Mouse (Mus musculus) layer of hippocampus, adult 18-20 months (tissue): ENCODE results near the gene Lpo. TPM values are rescaled to one million over a fixed set of nuclear protein-coding genes. Genes with fewer than 3 reads are reported as not detected.

ENCODE experiments used
- DNase-seq, 2 experiments: peaks; one replicate each; pipeline ENCODE4 v3.0.0; 2022; ENCODE audit warnings: low spot score in 2 of 2
- microRNA-seq, 2 experiments: library from miRNA; unstranded; fragments of <30 nt; microRNA quantifications; one replicate each; pipeline ENCODE4 v1.2.0; 2021
- total RNA-seq, 2 experiments: library from RNA; stranded (reverse); gene quantifications; 2 replicates each; pipeline ENCODE4 v1.2.3; 2021

The Lpo gene
- total RNA-seq, 2 experiments from 2014 or later: 0.15 to 0.37 TPM

GRCm38 (mm10) chr11:87758957-87759608 is 69.0 kb downstream of the Lpo start:
- no peak for DNase-seq

DNA sequence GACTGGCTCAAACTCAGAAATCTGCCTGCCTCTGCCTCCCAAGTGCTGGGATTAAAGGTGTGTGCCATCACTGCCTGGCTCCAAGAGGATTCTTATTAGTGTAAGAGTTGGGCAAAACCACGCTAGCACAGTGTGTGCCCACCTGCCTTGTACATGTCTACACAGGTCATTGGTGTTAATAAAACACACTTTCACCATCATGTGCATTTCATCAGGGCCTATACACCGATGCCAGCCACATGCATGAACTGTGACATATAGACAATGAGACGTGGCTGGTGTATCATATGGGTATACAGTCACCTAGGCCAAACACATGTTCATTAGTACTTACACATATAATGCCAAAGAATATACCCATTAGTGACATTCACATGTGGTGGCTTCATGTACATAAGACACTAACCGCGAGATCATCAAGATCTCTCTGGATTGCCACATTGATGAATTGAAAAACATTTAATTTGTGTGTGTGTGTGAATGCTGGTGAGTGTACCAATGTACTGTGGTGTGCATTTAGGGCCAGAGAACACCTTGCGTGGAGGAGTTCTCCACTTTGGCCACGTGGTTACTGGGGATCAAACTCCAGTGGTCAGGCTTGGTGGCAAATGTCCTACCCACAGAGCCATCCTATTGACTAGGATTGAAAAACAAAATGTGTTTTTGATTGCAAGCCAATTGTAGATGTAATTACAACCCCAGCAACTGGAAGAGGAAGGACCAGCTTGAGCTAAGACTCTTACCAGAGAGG is 69.8 kb downstream of the Lpo start:
- DNase-seq: no peak

DNA sequence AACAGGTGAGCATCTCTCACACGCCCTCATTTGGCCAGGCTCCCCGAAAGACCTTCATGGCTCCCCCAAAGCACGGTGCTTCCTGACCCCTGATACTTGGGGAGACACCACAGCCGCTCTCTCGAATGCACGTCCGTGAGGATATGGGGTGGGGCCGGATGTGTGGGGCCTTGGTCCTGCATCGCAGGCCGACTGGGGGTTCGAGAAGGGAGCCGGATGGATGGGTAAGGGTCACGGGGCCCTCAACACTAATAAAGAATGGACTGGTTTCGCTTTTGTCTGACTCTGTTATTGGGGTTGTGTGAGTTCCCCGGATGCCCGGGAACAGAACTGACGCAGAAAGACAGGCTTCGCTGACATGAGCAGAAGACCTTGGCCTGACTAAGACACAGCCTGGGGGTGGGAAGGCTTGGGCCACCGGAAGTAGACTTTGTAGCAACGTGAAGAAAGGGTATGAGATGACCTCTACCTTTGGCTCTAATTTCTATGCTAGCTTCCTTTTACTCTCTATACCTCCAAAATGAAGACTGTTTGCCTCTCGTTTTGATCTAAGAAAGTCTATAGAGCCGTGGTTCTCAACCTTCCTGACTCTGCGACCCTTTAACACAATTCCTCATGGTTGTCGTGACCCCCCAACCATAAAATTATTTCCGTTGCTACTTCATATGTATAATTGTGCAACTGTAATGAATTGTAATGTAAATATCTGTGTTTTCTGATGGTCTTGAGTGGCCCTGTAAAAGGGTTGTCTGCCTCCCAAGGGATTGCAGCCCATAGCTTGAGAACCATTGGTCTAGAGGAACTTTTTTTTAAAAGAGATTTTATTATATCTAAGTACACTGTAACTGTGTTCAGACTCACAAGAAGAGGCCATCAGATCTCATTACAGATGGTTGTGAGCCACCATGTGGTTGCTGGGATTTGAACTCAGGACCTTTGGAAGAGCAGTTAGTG is 70.8 kb downstream of the Lpo start:
- no peak for DNase-seq

Small RNA genes within 50 kb of the gene (microRNA-seq; reads per million reads assigned to microRNA genes)
- gene Mir142: 0 reads per million in 2 experiments
- gene Mir142b: 0 reads per million in 2 experiments

Other genes with a start within 250 kb of the Lpo start
- gene Mtmr4, start 236.1 kb downstream of the Lpo start, total RNA-seq: 10 to 100 TPM; 91.7 to 96.4 TPM
- gene Hsf5, start 211.1 kb downstream of the Lpo start, total RNA-seq: under 1 TPM; 0.47 to 0.66 TPM
- 1 to 10 TPM; 2.5 to 3.1 TPM for gene Rnf43, start 165.6 kb downstream of the Lpo start, total RNA-seq
- 10 to 100 TPM; 75.6 to 77.3 TPM for gene Supt4a, start 90.7 kb downstream of the Lpo start, total RNA-seq
- gene Tspoap1, start 67.7 kb downstream of the Lpo start, total RNA-seq: 100 to 1,000 TPM; 128 to 144 TPM
- gene Mpo, start 34.7 kb downstream of the Lpo start, total RNA-seq: under 1 TPM in 1 of 2 experiments, not detected in 1; 0.22 TPM
- gene Mks1, start 24.9 kb upstream of the Lpo start, total RNA-seq: 1 to 10 TPM; 5.6 TPM
- under 1 TPM in 1 of 2 experiments, not detected in 1; 0.41 TPM for gene Epx, start 47.2 kb upstream of the Lpo start, total RNA-seq
- gene Olfr462, start 64.0 kb upstream of the Lpo start, total RNA-seq: not detected
- gene Olfr463, start 69.1 kb upstream of the Lpo start, total RNA-seq: not detected
- gene Olfr464, start 92.7 kb upstream of the Lpo start, total RNA-seq: not detected
- 100 to 1,000 TPM; 484 to 500 TPM for gene Dynll2, start 159.2 kb upstream of the Lpo start, total RNA-seq
- gene Srsf1, start 219.1 kb upstream of the Lpo start, total RNA-seq: 100 to 1,000 TPM; 219 to 225 TPM
- 10 to 100 TPM; 23.2 to 24.7 TPM for gene Vezf1, start 240.0 kb upstream of the Lpo start, total RNA-seq